Mouse (Mus musculus): Measurements from ENCODE around the gene Lipa. TPM values are rescaled to one million over a fixed set of nuclear protein-coding genes. Genes with fewer than 3 reads are reported as not detected.

Gene Lipa
- total RNA-seq (2021) (100 to 1,000 TPM; 103 to 185 TPM), polyA plus RNA-seq (2012; rRNA removed) (44.2 and 70.9 TPM in 2 replicates)
- long read RNA-seq, transcript Lipa-202 (10 exons, 2,965 nt), result minor isoform, 11 of 104 reads
- long read RNA-seq, transcript Lipa-201 (10 exons, 2,969 nt), result major isoform, 84 of 104 reads
- long read RNA-seq, partial matches to known transcripts, result 4 of 104 reads
- long read RNA-seq, other reads (novel, unspliced or antisense), result 4 of 104 reads

DNA sequence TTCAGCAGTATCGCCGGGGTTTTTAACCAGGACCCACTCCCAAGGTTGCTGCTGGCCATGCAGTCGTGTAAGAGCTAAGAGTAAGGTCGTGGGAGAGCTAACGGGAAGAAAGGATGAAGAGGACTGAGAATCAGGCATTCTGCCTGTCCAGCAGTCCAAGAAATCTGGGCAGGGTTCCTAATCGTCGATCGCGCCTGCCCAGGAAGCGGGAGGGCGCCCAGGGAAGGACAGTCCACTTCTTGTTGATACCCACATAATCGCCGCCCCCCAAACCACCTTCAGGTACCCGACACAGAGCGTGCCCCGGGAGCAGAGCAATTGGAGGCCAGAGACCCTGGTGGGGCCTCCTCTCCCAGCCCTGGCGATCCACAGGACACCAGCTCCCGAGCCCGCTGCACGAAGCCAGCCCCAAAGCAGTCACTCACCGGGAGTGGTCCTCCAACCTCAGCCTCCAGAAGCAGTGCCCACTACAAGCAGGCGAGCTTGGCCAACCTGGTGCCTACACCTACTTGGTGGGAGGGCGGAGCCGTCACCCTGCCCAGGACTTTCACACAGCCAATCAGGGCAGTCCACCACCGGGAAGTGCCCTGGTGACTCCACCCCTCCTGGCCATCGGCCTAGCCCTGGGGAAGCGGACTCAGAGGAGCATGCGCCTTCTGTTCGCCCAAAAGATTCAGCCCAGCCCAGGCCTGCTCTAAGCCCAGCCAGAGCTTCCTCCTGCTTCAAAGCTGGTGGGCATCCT lies at the start of gene Lipa:
TSS of gene Lipa (minus strand) at position 534 of the 742 bp plus-strand sequence.
- DNase-seq, result peak; percentile 98

DNA sequence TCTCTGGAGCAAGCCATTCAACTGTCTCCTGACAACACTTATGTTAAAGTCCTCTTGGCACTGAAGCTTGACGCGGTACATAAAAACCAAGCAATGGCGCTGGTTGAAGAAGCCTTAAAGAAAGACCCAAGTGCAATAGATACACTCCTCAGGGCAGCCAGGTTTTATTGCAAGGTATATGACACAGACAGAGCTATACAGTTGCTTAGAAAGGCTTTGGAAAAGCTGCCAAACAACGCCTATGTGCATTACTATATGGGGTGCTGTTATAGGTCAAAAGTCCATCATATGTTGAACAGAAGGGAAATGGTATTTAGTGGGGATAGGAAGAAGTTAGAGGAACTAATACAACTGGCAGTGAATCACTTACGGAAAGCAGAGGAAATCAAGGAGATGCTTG lies 46.4 kb upstream of the Lipa start:
- no peak for DNase-seq

DNA sequence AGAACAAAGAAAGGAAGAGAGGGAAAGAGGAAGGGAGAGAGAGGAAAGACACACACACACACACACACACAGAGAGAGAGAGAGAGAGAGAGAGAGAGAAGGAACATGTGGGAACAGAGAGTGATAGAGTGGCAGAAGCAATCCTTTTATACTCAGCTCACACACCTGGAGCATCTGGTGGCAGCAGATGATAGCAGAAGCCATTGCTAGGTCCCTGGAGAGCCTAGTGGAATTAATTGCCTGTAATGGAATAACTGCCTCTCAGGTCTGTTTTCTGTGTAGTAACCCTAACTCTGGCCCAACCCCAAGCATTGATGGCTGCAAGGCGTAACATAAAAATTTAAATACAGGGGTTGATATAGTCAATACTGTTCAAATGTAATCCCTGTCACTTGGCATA lies 43.8 kb upstream of the Lipa start:
- no peak for DNase-seq

DNA sequence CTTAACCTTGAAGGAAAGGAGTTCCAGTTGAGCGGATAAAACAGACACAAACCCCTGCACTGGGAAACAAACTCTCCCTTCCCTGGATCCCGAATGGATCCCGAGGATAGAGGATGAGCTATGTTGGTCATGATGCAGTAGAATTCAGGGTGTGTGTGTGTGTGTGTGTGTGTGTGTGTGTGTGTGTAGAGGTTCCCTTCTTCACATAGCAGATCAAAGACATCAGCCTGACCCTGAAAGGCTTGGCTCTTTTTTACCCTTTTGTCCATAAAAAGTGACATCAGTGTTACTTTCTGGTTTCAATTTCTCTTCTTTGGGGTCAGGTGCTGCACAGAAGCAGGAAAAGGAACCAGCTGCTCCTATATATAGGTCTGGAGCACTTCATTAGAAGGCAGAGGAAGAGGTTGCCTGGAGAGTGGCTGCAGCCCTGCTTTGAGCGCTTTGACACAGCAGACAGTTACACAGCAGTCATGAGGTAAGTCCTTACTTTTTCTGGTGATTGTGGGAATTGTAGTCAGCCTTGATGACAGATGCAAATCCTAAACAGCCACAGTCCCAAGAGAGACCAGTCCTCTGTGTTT lies 42.7 kb upstream of the Lipa start:
- peak; percentile 17 for DNase-seq

DNA sequence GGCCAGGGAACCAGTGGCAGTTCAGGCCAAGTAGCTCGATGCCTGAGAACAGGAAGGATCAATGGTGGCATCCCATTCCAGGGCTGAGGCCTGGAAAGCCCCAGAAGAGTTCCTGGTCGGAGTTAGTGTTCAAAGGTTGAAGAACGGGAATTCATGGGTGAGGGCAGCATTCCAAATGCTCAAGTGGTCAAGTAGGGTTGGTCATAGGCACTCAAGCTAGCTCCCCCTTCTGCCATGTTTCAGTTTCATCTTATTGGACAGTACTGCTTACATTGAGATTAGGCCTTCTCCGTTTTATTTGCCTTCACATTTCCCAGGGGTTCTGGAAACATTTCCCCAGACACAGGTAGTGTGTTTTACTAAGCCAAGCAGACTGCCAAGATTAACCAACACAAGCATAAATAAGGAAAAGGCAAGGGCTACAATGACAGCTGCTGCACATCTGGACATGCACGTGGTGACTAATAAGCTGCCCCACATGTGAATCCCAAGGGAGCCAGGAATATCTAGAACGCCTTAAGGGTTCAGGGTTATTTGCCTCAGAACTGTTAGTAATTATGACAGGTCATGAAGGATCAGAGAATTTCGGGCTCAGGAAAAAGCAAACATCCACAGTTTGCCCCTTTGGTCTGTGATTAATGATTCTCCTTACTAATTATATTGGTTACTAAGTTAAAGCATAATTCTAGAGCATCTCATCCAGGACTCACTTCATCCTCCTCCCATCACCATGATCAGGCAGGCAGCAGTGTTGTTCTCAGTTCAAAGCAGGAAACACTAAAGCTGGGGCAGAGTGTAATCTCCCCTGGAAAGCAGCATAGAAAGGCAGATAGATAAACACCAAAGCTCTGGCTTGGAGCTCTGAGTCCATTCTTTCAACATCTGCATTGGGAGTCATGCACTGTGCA lies 42.0 kb upstream of the Lipa start:
- no peak for DNase-seq

DNA sequence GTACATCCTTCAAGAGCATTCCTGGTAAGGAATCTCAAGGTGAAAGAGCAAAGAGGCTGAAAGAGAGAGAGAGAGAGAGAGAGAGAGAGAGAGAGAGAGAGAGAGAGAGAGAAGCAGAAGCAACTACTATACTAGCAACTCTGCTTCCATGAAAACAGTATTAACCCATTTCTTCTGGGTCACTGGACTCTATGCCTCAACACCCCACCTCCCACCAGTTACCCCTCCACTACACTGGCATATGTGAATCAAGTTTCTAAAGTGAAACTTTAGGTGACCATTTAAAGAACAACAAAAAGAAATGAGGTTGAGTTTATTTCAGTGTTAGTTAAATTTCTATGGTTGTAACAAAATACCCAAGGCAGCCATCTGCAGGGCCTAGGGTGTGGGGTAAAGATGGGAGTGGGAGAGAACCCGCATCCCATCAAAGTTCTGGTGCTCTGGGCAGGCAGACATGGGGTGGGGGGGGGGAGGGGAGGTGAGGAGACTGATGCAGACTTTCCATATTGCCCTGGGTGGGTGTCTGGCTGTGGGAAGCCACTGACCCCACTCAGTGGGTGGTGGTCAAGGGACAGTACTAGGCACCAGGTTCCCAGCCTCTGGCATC lies 39.0 kb upstream of the Lipa start:
- no peak for DNase-seq

DNA sequence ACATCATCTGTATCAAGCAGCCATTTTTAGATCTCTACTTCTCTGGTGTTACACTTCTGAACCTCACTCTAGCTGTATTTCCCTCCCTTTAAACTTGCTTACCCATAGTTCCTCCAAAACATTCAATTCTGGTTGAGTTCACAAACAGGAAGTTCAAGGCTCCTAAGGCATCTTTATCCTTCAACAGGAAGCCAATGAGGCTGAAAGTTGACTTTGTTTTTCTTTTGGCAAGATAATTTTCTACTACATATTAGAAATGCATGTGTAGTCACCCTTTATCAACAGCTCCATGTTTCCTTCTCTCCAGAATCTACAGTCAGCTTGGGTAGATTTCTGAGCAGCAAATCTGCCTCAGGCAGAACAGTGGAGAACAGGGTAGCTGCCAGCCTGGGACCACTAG lies 35.3 kb upstream of the Lipa start:
- DNase-seq, result no peak

DNA sequence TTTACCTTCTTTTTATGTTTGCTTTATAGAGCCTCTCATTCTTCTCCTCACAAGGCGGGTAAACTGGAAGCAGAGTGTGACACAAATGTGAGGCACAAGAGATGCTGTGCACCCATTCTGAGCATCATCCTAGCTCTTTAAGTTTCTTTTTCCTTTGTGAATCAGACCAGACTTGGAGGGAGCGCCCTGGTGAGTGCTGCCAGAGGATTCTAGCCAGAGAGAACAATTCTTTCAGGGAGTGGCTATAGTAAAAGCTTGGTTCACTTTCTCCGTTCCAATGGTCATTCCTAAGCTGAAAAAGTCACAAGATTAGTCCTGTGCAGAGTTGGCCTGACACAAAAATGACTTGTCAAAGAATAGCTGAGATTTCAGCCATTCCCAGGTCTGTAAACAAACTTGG lies 29.3 kb upstream of the Lipa start:
- no peak for DNase-seq

DNA sequence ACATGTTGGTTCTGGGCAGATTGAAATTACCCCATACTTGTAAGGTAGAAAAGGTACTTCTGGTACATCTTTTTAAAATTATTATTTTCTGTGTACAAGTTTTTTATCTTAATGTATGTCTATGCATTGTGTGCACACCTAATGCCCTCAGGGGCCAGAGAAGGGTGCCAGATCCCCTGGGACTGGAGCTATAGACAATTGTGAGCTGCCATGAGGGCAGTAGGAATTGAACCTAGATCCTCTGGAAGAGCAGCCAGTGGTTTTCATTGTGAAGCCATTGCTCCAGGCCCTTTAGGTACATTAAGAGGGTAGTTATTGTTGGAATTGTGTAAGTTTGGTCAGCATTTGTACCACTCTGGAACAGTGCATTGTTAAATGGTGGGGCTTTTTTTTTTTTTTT lies 26.8 kb upstream of the Lipa start:
- no peak for DNase-seq

DNA sequence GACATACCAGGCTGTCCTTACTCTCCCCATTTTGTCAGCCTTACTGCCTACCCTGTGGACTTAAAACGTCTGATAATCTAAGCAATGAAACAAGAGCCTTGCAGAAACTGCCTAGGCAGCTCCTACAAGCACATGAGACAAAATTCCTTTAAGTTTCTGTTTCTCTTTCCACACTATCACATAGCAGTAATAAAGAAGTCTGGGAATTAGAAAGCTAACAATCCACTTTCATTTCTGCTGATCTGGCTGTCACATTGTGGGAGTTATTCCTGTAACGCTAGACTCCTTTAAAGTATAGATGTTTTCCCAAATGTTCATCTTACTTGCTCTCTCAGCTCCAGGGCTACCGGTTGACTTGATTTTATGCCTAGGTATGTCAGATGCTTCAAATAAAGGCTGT lies 26.2 kb upstream of the Lipa start:
- DNase-seq, result no peak

DNA sequence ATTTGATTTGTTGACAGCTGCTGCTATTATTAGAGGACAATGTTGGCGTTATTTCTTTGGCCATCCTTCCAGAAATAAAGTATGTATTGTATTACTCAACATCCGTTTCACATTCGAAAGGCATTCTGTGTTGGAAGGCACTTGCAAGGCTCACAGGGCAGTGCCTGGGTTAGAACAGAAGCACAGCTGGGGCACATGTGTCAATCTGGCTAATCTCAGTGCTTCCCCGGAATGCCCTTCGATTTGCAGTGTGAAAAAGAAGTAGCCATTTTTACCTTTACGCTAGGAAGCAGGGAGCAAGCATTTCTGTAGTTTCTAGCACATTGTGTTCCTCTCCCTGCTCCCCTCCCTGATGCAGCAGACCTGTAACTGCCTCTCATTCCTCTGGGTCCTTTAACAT lies 25.7 kb upstream of the Lipa start:
- DNase-seq, result no peak

DNA sequence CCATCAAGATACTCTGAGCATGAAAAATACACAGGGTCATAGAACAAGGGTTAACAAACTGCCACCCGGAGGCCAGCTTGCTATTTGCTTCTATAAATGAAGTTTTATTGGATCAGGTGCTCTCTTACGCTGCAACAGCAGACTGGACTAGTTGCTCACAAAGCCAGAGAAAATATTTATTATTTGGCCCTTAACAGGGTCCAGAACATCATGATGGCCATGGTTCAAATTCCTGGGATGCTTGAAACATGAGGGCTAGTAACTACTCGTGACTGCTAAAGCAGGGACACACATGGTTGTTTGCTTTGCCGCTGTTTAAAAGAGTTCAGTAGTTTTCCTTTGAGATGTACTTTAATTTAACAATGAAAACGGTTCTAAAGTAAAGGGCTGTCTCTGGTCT lies 24.7 kb upstream of the Lipa start:
- DNase-seq, result no peak

DNA sequence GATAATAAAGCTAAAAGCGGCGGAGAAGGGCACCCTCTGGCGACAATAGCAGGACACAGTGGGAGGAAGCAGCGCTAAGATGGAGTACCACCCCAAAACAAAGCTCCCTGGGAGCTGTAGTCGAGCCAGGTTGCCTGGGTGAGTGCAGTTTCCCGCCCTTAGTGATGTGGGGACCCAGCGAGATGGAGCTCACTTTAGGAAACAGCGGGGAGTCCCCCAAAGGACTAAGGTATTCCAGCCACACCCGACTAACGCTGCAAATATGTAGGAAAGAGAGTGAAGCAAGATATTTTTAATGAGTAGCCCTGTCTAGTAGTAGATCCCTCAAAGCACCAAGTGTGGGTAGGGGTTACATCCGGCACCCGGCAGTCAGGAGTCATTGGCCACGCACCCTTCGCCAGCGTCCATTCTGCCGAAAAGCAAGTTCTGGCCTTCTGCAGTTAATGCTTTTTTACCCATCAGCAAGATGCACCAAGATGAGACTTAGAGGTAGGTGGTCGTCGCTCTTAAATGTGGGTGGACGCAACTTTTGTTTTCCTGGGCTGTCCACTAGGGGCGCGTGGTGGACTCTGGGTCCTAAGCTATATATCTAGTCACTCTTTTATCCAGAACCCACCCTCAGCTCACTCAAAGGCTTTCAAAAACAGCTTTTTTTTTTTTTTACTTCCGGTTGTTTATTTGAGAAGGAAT lies 23.4 kb upstream of the Lipa start, which contains the start of gene Ifit2:
TSS of gene Ifit2 (plus strand) at position 161 of the 690 bp plus-strand sequence.
- DNase-seq, result peak; percentile 76

DNA sequence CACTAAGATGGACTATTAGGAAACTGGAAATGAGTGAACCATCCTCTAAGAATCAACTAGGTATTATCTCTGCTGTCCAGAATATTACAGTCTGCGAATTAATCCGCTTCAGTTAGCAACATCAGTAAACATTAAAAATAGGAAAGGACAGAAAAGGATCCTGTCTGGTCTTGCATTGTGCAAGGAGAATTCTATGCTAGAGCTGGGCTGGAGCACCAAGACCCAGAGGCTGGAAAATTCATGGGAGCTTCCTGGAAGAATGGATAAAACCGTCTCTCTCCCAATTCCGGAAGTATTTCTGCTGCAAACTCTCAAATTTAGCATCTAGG lies 22.9 kb upstream of the Lipa start:
- no peak for DNase-seq

DNA sequence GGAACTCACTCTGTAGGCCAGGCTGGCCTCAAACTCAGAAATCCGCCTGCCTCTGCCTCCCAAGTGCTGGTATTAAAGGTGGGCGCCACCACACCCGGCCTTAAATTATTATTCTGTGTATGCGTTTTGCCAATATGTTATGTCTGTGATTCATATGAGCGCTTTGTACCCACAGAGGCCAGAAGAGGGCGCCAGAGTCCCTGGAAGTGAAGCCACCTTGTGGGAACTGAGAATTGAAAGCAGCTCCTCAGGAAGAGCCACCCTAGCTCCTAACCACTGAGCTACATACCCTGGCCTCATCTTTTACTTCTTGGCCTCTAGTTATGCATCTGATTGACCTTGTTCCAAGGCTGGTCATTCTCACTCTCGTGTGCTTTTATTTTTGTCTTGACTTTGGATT lies 20.7 kb upstream of the Lipa start:
- peak; percentile 74 for DNase-seq

DNA sequence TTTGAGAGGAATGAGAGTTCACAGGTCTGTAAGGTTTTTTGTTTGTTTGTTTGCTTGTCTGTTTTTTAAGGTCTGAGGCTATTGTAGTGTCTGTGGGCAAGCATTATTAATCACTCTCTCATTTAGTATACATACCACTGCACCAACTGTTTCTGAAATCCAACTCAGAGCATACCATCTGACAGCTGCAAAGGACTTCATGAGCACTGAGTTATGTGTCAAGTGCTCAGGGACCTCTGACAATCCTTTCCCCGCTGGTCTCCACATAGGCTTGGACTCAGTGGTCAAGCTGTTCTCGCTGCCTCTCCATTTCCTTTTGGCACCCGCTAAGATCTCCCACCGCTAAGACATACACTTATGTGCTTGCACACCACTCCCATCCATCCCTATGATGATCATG lies 18.9 kb upstream of the Lipa start:
- no peak for DNase-seq

DNA sequence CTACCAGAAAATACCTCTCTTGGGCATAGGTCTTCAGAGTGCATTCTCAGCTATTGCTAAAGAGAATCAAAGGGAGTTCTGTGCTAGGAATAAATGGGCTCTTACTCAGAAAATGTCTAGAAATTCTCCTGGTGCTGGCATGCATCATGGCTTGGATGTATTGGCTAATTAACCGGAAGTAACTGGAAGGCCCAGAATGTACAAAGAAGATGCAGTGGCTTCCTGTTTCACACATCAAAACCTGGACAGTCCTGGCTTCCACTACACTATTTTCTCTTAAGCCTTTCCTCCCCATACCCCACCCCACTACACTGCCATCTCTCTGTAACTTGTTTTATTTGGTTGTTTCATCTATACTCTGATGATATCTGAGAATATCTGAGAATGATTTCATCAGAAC lies 12.1 kb upstream of the Lipa start:
- no peak for DNase-seq

DNA sequence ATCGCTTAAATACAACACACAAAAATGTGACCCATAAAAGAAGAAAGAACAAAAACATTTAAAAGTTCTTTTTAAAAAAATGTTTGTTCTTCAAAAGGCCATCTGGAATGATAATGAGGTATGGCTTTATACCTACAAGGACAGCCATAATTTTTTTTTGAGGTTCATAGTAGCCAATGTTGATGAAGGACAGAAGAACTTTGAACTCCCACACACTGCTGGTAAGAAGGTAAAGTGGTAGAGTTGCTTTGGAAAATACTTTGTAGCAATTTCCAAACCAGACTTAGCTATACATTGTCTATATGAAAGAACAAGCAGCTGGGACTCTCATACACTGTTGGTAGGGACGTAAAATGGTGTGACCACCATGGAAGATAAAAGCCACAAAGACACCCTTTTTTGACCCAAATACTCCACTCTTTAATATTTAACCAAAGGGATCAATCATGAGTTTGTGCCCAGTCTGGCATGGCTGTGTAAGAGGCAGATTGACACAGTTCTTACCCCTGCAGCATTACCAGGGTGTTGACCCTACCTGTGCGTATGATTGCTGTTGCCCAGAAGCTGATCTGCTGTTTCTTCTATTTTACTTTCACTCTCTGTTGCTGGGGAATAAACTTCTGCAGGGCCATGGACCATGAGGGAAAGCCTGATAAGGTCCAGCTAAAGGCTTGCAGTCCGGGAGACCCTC lies 4.9 kb upstream of the Lipa start:
- no peak for DNase-seq

DNA sequence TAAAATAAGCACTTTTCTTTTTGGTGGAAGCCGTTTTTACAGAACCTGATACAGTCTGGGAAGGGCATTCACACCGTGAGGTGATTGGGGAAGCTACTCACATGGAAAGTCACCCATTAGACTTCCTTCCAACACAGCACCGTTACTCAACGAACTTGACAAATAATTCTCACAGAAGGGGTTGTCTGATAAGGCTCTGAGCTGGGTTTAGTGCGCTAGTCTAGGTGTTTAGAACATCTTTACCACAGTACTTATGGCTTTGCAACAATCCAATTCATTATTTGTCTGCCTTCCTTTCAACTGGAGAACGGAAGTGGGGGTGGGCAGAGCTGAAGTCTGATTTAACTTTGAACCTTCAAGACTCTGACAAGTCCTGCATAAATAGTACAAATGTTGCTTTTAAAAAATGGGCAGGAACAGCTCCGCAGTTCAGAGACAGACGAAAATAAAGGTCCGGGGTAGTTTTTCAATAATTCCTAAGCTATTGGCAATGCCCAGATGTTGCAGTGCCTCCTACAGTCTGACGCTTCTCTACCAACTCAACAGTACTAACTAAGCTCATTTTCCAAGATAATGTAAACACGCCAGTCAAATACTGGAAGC lies 852 bp downstream of the Lipa start:
- DNase-seq, result peak; percentile 48

DNA sequence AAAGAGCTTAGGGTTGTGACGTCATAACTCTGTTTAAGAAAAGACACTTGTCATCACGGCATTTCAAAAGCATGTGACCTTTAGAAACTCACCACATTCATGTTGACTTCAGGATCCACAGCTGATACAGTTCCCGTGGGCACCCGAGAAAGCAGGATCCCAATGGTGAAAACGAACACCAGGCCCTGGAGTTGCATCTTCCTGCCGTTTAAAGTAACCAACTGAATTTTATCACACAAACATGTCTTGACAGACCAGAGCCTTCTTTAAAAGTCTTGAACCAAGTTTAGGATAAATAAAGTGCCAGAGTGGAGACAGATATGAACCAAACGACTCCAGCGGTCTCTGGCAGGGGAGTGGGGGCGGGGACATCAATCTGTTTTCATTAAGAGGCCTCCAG lies 2.6 kb downstream of the Lipa start:
- no peak for DNase-seq
